Mouse (Mus musculus) testis, adult 10 weeks (tissue): ENCODE data around the gene Fanca. TPM values are rescaled to one million over a fixed set of nuclear protein-coding genes. Genes with fewer than 3 reads are reported as not detected.

ENCODE experiments used
- polyA plus RNA-seq: library from polyadenylated mRNA; stranded (reverse); fragments of 350-450 nt; fragmentation: Illumina TruSeq; extraction: RNeasy Lipid Tissue Mini Kit (QIAGEN cat#74804); gene quantifications from one replicate; pipeline ENCODE4 v1.2.3, GENCODE M21; 2014; ENCODE audit warnings: low read depth, low replicate concordance

Gene Fanca
- 3.4 TPM for polyA plus RNA-seq

DNA sequence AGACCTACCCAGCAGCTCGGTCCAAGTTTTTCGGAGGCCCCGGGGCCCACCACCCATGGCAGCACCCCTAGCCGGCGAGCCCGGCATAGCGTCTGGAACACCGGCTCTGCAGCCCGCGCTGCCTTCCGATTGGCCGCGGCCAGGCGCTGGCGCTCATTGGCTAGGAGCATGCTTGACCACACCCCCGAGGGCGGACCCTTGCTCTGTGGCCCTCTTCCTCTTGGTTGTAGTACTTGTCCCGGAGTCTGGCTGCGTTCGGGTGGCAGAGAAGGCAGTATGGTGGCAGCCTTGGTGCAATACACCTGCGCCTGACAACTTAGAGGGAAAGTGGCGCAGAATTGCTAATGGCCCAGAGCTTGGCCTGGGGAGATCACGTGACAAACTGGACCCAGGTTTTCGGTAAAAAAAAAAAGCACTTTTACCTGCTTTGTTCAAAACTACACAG is at the start of gene Fanca:
Gene Fanca, minus strand, starts transcription at position 110 of the 445 bp plus-strand sequence.

DNA sequence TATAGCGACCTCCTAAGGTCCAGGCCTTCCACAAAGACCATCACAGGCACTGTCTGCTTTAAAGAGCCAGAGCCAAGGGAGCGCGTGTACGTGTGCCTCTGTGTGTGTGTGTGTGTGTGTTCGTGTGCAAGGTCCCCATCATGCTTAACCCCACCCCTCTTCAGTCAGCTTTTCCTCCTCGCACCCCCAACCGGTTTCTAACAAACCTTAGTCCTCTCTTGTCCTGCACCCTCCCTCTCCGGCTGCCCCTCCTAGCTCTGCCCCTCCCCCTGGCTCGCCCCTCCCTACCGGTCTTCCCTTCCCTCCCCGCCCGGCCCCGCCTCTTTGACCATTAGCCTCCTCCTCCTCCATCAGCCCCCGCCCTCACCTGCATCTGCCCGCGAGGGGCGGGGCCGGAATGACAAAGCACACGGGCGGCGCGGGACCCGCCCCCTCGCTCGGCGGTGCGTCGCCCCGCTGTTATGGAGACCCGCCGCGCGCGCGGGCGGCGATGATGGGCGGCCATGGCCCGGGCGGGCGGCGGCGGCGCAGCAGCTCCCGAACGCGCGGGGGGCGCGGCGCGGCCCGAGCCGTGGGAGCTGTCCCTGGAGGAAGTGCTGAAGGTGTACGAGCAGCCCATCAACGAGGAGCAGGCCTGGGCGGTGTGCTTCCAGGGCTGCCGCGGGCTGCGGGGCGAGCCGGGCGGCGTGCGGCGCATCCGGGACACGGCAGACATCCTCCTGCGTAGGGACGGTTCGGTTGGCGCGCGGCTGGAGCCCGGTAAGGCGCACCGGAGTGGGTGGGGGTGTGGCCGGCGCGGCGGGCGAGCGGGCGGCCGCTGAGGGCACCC is 14.1 kb upstream of the Fanca start, which contains the start of gene Spire2:
Gene Spire2, plus strand, starts transcription at position 452 of the 829 bp plus-strand sequence.

GRCm38 (mm10) chr8:123254099-123254885 is 64.1 kb downstream of the Fanca start, which contains the start of the genes Zfp276 and Vps9d1:
Gene Zfp276, plus strand, starts transcription at chr8:123254195.
Gene Vps9d1, minus strand, starts transcription at chr8:123254348.

GRCm38 (mm10) chr8:123235520-123236497 is 82.6 kb downstream of the Fanca start, which contains the start of gene Spata2l:
Gene Spata2l, minus strand, starts transcription at chr8:123236233.

DNA sequence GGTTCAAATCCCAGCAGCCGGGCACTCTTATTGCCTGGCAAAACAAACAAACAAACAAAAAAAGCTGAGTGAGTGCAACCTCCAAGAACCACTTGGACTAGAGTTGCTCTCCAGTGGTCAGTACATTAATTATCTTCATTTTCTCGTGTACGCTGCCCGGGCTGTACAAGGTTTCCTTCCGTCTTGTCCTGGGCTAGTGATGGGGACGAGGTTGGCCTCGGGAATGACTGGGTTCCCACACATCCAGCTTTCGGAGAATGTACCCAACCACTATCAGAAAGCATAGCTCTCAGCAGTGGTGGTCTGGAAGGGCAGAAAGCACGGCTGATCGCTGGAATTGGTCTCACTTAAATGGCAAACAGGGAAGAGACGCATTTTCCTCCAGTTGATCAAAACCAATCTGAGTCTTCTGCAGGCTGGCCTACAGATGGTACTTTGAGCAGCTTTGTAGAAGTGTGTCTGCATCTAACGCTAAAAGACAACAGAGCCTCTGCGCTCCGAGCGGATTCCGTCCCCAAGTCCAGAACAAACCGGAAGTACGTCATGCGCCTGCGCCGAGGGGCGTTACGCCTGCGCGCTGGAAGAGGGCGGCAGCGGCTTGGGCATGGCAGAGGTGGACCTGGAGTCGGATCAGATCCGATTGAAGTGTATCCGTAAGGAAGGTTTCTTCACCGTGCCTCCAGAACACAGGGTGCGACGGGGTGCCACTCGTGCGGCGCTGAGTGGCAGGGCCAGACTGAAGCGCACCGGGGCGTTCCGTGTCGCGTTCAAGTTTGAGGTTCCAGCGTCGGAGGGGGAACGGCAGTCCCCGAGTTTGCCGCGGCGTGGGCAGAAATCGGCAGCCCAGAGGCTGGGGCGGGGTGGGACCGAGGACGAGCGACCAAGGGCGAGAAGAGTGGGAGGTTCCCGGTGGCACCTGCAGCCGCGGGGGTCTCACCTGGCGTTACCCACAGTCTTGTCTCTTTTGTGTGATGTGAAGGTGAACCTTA is 93.8 kb downstream of the Fanca start, which contains the start of gene Cdk10:
Gene Cdk10, plus strand, starts transcription at position 565 of the 989 bp plus-strand sequence.

Other genes with a start within 250 kb of the Fanca start
- 75.4 TPM for gene Rpl13, start 216.2 kb downstream of the Fanca start, polyA plus RNA-seq
- not detected for gene Cpne7, start 201.2 kb downstream of the Fanca start, polyA plus RNA-seq
- 0.39 TPM for gene Sult5a1, start 160.3 kb downstream of the Fanca start, polyA plus RNA-seq
- 1.7 TPM for gene Dpep1, start 132.3 kb downstream of the Fanca start, polyA plus RNA-seq
- 8.8 TPM for gene Chmp1a, start 105.8 kb downstream of the Fanca start, polyA plus RNA-seq
- gene Spata33, start 105.7 kb downstream of the Fanca start, polyA plus RNA-seq: 72.9 TPM
- 4.5 TPM for gene Cdk10, start 93.7 kb downstream of the Fanca start, polyA plus RNA-seq
- gene Spata2l, start 82.3 kb downstream of the Fanca start, polyA plus RNA-seq: 1.2 TPM
- 0.52 TPM for gene Zfp276, start 64.4 kb downstream of the Fanca start, polyA plus RNA-seq
- 1.1 TPM for gene Vps9d1, start 64.2 kb downstream of the Fanca start, polyA plus RNA-seq
- gene Spire2, start 14.1 kb upstream of the Fanca start, polyA plus RNA-seq: 1.1 TPM
- gene Tcf25, start 55.2 kb upstream of the Fanca start, polyA plus RNA-seq: 64.6 TPM
- gene Mc1r, start 88.5 kb upstream of the Fanca start, polyA plus RNA-seq: not detected
- 2.6 TPM for gene Tubb3, start 92.8 kb upstream of the Fanca start, polyA plus RNA-seq
- 0.35 TPM for gene Def8, start 105.0 kb upstream of the Fanca start, polyA plus RNA-seq
- gene Afg3l1, start 159.3 kb upstream of the Fanca start, polyA plus RNA-seq: 7.6 TPM
- gene Dbndd1, start 196.9 kb upstream of the Fanca start, polyA plus RNA-seq: 6.0 TPM
- 10.6 TPM for gene Gas8, start 200.3 kb upstream of the Fanca start, polyA plus RNA-seq